10 mouse cellular contexts compared by ENCODE assay signal in the genomic region with DNA sequence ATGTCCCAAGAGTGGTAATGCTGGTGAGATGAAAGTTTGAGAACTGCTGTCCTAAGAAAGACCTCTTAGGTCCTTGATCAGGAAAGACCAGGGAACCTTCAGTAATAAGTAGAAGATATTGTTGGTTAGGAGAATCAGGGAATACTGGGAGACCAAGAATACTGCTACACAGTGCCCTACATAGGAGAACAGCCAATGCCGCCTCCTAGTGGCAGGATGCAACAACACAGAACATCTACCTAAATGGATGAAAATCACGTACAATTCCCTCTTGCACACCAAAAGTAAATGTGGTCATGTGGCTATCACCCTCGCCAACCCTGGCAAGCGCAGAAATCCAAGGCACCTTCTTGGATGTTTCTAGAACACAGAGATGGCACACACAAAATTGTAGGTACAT. TPM values are rescaled to one million over a fixed set of nuclear protein-coding genes. Genes with fewer than 3 reads are reported as not detected.
A peak's percentile ranks its signal among the peaks of the same experiment; 100 is the strongest.
DNase-seq lines count a peak whose midpoint lies in the region; ATAC-seq lines count a peak whose summit lies in the region.
"Had no signal": no experiment of that assay in that cellular context is flagged by ENCODE, and none has a peak within 500 bp of the region (broad histone marks: within the 10 kb centered on the region; RNA-seq: fewer than 3 reads in every experiment).

No protein-coding gene starts in this region.

- H3K9me3 ChIP-seq in kidney, embryonic 16.5 days (ENCODE audit: low read length), result no peaks in the 10 kb centered on the region
- no peaks in the 10 kb centered on the region for H3K9me3 ChIP-seq in embryonic facial prominence, embryonic 10.5 days
- H3K9me3 ChIP-seq: embryonic facial prominence, embryonic 12.5 days; midbrain, embryonic 12.5 days had no signal

- WGBS in kidney, embryonic 16.5 days, result 31% methylated on average over 4 of the region's 4 CpGs
- WGBS in embryonic facial prominence, embryonic 10.5 days, result 27% methylated on average over 4 of the region's 4 CpGs

- H3K4me3 ChIP-seq in kidney, embryonic 16.5 days (ENCODE audit: low read length), result no peak overlapping the region
- H3K4me3 ChIP-seq in embryonic facial prominence, embryonic 10.5 days, result no peak overlapping the region
- H3K4me3 ChIP-seq: embryonic facial prominence, embryonic 12.5 days; midbrain, embryonic 12.5 days had no signal

- H3K4me2 ChIP-seq in kidney, embryonic 16.5 days (replicated peaks; ENCODE audit: low read depth, low read length), result no peak overlapping the region
- H3K4me2 ChIP-seq: embryonic facial prominence, embryonic 12.5 days; midbrain, embryonic 12.5 days had no signal

- no peaks in the 10 kb centered on the region for H3K27me3 ChIP-seq in kidney, embryonic 16.5 days (ENCODE audit: insufficient read depth, low read length)
- no peaks in the 10 kb centered on the region for H3K27me3 ChIP-seq in embryonic facial prominence, embryonic 10.5 days (replicated peaks; ENCODE audit: low read depth, poor library complexity, severe bottlenecking)
- H3K27me3 ChIP-seq: embryonic facial prominence, embryonic 12.5 days had no signal

- H3K27ac ChIP-seq in kidney, embryonic 16.5 days (ENCODE audit: low read length), result no peak overlapping the region
- no peak overlapping the region for H3K27ac ChIP-seq in embryonic facial prominence, embryonic 10.5 days (replicated peaks)
- H3K27ac ChIP-seq: embryonic facial prominence, embryonic 12.5 days; midbrain, embryonic 12.5 days had no signal

- H3K36me3 ChIP-seq in kidney, embryonic 16.5 days (ENCODE audit: insufficient read depth, low read length), result no peaks in the 10 kb centered on the region
- H3K36me3 ChIP-seq in embryonic facial prominence, embryonic 10.5 days (replicated peaks), result no peaks in the 10 kb centered on the region
- H3K36me3 ChIP-seq: embryonic facial prominence, embryonic 12.5 days; midbrain, embryonic 12.5 days had no signal

- no peak overlapping the region for H3K9ac ChIP-seq in kidney, embryonic 16.5 days (replicated peaks; ENCODE audit: low read length)
- H3K9ac ChIP-seq: embryonic facial prominence, embryonic 12.5 days; midbrain, embryonic 12.5 days had no signal

- H3K4me1 ChIP-seq in kidney, embryonic 16.5 days (ENCODE audit: insufficient read depth, low read length), result no peaks in the 10 kb centered on the region
- no peaks in the 10 kb centered on the region for H3K4me1 ChIP-seq in embryonic facial prominence, embryonic 10.5 days
- H3K4me1 ChIP-seq: embryonic facial prominence, embryonic 12.5 days; midbrain, embryonic 12.5 days had no signal

- peak; percentile 43 for DNase-seq in kidney, adult 18-20 months
- peak; percentile 79 for DNase-seq in R1 (ENCODE audit: low read depth, low spot score)
- peak; percentile 73 for DNase-seq in embryonic facial prominence, embryonic 10.5 days (ENCODE audit: low spot score)
- DNase-seq in hindlimb bud, embryonic 11.5 days (ENCODE audit: extremely low spot score, low read depth, low spot score), result peak; percentile 60
- DNase-seq in left cerebral cortex, adult 8-10 months (ENCODE audit: low spot score in 2 of 2), result peak; percentile 18 to 19
- peak; percentile 69 for DNase-seq in naive thymus-derived CD4-positive, alpha-beta T cell, adult 2 months (ENCODE audit: low read depth)
- no peak for DNase-seq in c-Kit-positive CD71-positive TER-119-positive erythroid progenitor cells, embryonic 14.5 days (ENCODE audit: low spot score)

- no peak for ATAC-seq in kidney, embryonic 16.5 days (ENCODE audit: low FRiP score, low TSS enrichment)

RNA-seq across cellular contexts. Expression of gene Zc3hav1l, which starts 27.5 kb away (rescaled TPM):
- 8.3 and 9.8 TPM in 2 replicates for polyA plus RNA-seq in kidney, embryonic 16.5 days (2015; fragmentation: Nextera tagmentation; extraction: Ambion mirVana)
- 17.0 and 17.5 TPM in 2 replicates for polyA plus RNA-seq in embryonic facial prominence, embryonic 10.5 days (2016; fragmentation: Nextera tagmentation; extraction: Ambion mirVana)
- total RNA-seq in left cerebral cortex, adult 8-10 months (2022), result 1 to 10 TPM; 3.1 to 3.5 (median 3.4) TPM

RNA-seq across cellular contexts. Expression of gene Zc3hav1, which starts 27.8 kb away (rescaled TPM):
- 4.2 and 4.3 TPM in 2 replicates for polyA plus RNA-seq in kidney, embryonic 16.5 days (2015; fragmentation: Nextera tagmentation; extraction: Ambion mirVana)
- 1.9 and 2.5 TPM in 2 replicates for polyA plus RNA-seq in embryonic facial prominence, embryonic 10.5 days (2016; fragmentation: Nextera tagmentation; extraction: Ambion mirVana)
- 1 to 10 TPM; 4.0 to 7.2 (median 5.6) TPM for total RNA-seq in left cerebral cortex, adult 8-10 months (2022)

RNA-seq across cellular contexts. Expression of gene Ttc26, which starts 54.7 kb away (rescaled TPM):
- 7.9 and 9.8 TPM in 2 replicates for polyA plus RNA-seq in kidney, embryonic 16.5 days (2015; fragmentation: Nextera tagmentation; extraction: Ambion mirVana)
- 14.4 and 15.4 TPM in 2 replicates for polyA plus RNA-seq in embryonic facial prominence, embryonic 10.5 days (2016; fragmentation: Nextera tagmentation; extraction: Ambion mirVana)
- total RNA-seq in left cerebral cortex, adult 8-10 months (2022), result 10 to 100 TPM in 1 of 4 experiments, 1 to 10 TPM in 3; 8.1 to 11.8 (median 8.9) TPM
